Mouse (Mus musculus) stomach, postnatal 0 days (tissue): ENCODE measurements around the gene Lrrc36.

Experiments
- CTCF ChIP-seq: IDR thresholded peaks from 2 replicates; pipeline ENCODE4 v1.5.1; 2016; ENCODE audit warnings: antibody characterized with exemption, low read depth, mild to moderate bottlenecking, moderate library complexity
- EP300 ChIP-seq: optimal IDR thresholded peaks from 2 replicates; pipeline ENCODE3; 2016; ENCODE audit warnings: antibody characterized with exemption

GRCm38 (mm10) chr8:105433511-105433910 lies 20.1 kb downstream of the Lrrc36 start:
- TF ChIP-seq CTCF, result no peak
- no peak for TF ChIP-seq EP300
